Mouse (Mus musculus) embryonic fibroblast, embryonic 13.5 days (primary cell): ENCODE measurements around the gene Dmtf1.

Source experiments
- CTCF ChIP-seq: IDR thresholded peaks from 2 replicates; pipeline ENCODE4 v1.5.1; 2011; ENCODE audit warnings: mild to moderate bottlenecking, control low read depth, low read length, moderate library complexity, borderline replicate concordance; ENCODE audit not compliant: insufficient read depth
- POLR2A ChIP-seq: IDR thresholded peaks from 2 replicates; pipeline ENCODE4 v1.6.1; 2011; ENCODE audit warnings: low read depth, mild to moderate bottlenecking, control low read depth, low read length, moderate library complexity

- TF ChIP-seq CTCF, result no peak
- no peak for TF ChIP-seq POLR2A
These were observed 61.2 kb downstream of the Dmtf1 start, which contains the start of gene Tmem243 for GRCm38 (mm10) chr5:9100207-9100848.
